Mouse (Mus musculus) bone marrow, adult 2 months (tissue): ENCODE results near the gene Slc30a1.

ENCODE experiments used
- CTCF ChIP-seq: fragments of 200-500 bp; IDR thresholded peaks from 2 replicates; pipeline ENCODE4 v1.5.1; 2011; ENCODE audit warnings: low read length, control low read depth; ENCODE audit not compliant: control insufficient read depth, insufficient read depth
- POLR2A ChIP-seq: fragments of 200-500 bp; IDR thresholded peaks from 2 replicates; pipeline ENCODE4 v1.6.1; 2011; ENCODE audit warnings: low read depth, mild to moderate bottlenecking, control low read depth, low read length, borderline replicate concordance; ENCODE audit not compliant: control insufficient read depth

DNA sequence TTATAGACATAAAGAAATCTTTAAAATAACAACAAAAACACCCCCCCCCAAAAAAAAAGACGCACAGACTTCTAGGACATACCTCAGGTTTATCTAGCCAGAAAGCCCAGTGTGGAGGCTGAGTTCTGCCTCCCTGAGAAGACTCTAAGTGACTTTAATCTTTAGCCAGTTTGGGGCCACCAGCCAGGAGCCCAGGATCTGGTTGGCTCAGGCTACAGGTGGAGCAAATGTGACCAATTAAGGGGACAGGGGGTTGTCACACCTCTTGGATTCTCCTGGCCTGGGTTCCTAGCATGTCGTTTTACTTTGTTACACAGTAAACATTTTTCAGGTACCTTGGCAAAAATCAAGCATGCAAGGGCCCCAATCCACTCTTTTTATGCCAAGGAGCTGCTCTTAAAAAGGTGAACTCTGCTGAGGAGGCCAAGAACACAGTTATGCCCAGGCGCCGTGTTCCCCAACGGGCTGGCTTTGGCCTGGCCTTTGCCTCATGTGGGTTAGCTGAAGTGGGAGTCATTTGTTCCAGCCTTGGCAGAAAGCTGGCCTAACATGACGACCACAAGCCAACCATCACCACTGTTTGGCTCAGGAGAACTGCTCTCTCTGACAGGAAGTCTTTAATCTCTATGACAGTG, 34.4 kb upstream of the Slc30a1 start:
- TF ChIP-seq CTCF (no peak), POLR2A (no peak)
